Mouse (Mus musculus) cerebellum, adult 9-11 months (tissue): ENCODE measurements around the gene Ttc21a.

Experiments
- DNase-seq: peaks from one replicate; pipeline ENCODE4 v3.0.0; 2022

Gene Ttc21a

GRCm38 (mm10) chr9:119937005-119937773, at the start of gene Ttc21a, which contains the start of gene Gorasp1:
Gene Ttc21a (plus strand): TSS chr9:119937606.
Gene Gorasp1 (minus strand): TSS chr9:119937565.
- peak; percentile 91 for DNase-seq

GRCm38 (mm10) chr9:119888843-119889246, 48.6 kb upstream of the Ttc21a start:
- DNase-seq: no peak

- DNase-seq: no peak
Measured at GRCm38 (mm10) chr9:119889446-119889845, 48.0 kb upstream of the Ttc21a start.

DNA sequence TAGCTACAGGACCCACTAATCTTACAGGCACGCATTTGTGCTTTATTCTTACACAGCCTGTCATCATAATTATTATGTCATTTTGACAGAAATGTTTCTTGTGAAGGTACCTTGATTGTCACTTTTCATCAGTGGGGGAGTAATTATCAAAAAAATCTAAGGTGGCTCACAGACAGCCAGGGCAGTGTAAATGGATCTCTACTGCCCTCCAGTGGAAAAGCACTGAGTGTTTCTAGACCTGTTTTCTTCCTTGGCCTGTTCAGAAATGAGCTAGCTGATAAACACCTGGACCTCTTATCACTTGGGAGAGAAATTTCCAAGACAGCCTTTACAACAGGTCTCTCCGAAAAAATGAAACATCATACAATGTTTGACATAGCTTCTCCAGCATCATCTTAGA, 46.7 kb upstream of the Ttc21a start:
- DNase-seq: no peak

- DNase-seq: no peak
Measured at GRCm38 (mm10) chr9:119893881-119894280, 43.5 kb upstream of the Ttc21a start.

- DNase-seq: peak; percentile 97
Measured at GRCm38 (mm10) chr9:119894339-119895009, 42.9 kb upstream of the Ttc21a start, which contains the start of gene Wdr48. Gene Wdr48 (plus strand): TSS chr9:119894878.

- no peak for DNase-seq
Measured at GRCm38 (mm10) chr9:119895040-119895721, 42.2 kb upstream of the Ttc21a start.

- DNase-seq: no peak
Measured at GRCm38 (mm10) chr9:119899446-119899845, 38.0 kb upstream of the Ttc21a start.

- no peak for DNase-seq
Measured at GRCm38 (mm10) chr9:119902410-119903151, 34.8 kb upstream of the Ttc21a start.

DNA sequence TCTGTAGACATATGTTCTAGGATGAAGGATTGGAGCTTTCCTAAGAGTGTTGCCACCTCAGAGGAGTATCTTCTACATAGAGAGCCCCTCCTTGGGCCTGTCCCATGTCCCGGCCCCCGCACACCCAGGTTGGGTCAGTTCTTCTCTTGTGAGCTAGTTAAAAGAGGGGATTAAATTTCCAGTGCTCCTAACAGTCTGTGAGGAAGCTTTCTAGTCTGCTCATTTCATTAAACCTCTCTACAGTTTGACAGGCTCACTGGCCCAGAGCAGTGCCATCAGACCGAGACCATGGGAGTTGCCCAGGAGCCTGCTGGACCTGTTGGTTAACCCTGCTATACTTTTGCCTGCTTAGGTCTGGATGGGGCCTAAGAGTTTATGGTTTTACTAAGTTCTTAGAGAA, 28.7 kb upstream of the Ttc21a start:
- no peak for DNase-seq

GRCm38 (mm10) chr9:119909931-119910330, 27.5 kb upstream of the Ttc21a start:
- no peak for DNase-seq

DNA sequence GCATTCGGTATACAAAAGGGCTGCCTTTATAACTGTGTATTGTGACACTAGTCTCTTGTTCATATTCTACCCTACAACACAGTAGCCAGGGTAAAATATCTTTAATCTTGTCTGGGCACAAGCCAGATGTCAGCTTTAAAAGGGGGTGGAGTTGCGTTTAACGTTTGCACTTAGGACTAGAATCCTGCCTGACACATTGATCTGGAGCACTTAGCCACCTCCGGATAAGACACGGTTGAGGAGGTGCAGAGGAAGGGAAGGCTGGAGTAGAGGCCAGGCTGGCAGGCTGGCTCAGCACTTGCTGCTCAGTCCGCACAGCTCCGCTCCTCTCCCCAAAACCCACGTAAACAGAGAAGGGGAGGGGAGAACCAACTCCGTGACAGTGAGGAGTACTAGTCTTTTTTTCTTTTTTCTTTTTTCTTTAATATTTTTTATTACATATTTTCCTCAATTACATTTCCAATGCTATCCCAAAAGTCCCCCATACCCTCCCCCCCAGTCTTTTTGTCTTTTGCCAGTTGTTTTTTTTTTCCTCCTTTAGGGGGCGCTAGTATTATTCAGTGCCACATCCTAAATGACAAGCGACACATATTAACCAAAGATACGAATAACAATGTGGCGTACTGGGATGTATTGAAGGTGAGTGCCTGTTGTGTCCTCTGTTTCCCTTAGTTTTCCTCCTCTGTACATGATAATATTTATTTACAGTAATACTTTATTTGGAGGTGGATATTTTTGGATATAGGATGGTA, 24.1 kb upstream of the Ttc21a start:
- DNase-seq: no peak

- no peak for DNase-seq
Measured at GRCm38 (mm10) chr9:119919858-119920257, 17.5 kb upstream of the Ttc21a start.

GRCm38 (mm10) chr9:119923462-119923861, 13.9 kb upstream of the Ttc21a start:
- DNase-seq: no peak

DNA sequence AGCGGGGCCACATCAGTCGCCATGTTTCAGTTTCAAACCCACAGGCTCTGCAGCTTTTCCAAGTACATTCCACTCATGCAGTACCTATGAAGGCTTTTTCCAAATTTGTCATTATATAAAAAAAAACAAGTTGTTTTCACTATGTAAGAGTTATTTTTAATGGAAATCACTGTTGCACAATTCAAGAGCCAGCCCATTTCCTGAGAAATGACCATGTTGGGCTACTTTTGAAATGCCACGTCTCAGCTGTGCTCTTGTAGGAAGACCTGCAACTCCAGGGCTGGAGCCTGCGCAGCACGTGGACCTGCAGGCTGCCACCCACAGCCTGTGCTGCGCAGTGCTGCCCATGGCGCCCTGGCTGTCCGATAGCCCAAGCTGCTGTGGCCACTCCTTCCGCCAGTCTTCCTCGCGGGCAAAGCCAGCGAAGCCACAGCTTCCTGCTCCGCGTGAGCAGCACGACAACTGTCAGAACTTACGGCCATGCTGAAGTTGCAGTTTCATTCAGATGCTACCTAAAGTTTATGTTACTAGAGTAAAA, 12.2 kb upstream of the Ttc21a start:
- DNase-seq: no peak

DNA sequence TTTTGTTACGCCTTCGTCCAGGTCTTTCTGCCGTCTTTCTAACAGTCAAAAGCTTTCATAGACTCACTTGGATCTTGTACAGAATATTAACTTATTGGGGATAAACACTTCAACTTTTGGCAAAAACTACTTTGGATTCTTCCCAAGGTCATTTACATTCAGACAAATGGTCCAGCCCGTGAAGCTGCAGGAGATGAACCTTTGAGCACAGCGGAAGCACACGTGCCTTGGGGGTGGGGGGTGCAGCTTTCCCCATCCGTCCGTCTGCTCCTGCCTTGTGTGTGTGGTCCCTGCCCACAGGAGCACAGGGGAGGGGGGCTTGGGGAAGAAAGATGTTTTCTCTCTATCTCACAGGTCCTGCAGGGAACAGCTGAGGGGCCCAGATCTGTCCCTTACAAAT, 11.7 kb upstream of the Ttc21a start:
- no peak for DNase-seq

- no peak for DNase-seq
Measured at GRCm38 (mm10) chr9:119926497-119926896, 10.9 kb upstream of the Ttc21a start.

- DNase-seq: no peak
Measured at GRCm38 (mm10) chr9:119932358-119932757, 5.0 kb upstream of the Ttc21a start.

GRCm38 (mm10) chr9:119933675-119934074, 3.7 kb upstream of the Ttc21a start:
- DNase-seq: no peak

DNA sequence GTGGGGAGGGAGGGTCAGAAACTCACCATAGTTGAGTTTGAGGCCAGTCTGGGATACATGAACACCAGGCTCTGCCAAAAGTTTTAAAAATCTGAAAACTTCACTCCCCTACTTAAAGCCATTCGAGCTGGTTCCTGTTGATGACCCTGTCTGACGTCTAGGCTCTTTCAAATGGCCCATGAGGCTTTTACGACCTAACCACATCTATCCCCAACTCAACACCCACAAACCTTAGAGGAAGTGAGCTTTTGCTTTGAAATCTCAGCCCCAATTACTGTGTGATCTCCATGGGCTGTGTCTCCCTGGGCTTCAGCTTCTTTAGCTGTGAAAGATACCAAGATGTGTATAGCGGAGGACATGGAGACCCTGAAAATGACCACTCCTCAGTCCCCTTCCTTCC, 1.1 kb downstream of the Ttc21a start:
- DNase-seq: no peak

DNA sequence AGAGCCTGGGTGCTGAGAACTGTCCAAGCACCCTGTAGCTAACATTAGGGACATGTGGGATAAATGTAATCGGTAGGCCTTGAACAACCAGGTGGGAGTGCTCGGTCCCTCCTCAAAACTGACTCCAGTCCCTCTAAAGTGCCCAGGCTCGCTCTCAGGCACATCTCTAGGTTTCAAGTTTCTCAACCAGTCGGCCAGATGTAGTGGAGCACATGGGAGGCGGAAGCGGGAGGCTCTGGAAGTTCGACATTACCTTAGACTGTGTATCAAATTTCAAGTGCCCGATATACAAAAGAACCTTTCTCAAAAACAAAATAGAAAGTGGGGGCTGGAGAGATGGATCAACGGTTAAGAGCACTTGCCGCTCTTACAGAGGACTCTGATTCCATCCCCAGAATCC, 2.2 kb downstream of the Ttc21a start:
- DNase-seq: no peak

DNA sequence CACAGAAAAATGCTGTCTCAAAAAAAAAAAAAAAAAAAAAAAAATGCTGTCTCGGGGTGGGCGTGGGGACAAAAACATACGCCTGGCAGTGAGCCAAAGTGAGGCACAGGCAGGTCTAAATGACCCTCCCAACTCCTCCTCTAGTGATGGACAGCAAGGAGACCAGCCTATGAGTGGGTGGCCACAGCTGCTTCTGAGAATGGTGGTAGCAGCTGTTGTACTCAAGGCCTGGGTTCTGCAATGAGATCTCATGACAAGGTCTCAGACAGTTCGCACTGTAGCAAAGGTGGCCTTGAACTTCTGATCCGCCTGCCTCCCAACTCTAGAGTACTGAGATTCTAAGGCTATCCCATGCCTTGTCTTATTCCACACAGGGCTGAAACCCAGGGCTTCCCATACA, 4.0 kb downstream of the Ttc21a start:
- no peak for DNase-seq
